Mouse (Mus musculus): ENCODE measurements around the gene Naa50.
A peak's percentile ranks its signal among the peaks of the same experiment; 100 is the strongest.

Naa50 gene

GRCm38 (mm10) chr16:44139536-44140185 lies at the start of gene Naa50, which contains the start of gene Atp6v1a:
Gene Naa50, plus strand, starts transcription at chr16:44139830.
Gene Atp6v1a, minus strand, starts transcription at chr16:44139705.
- peak; percentile 90 for DNase-seq

DNA sequence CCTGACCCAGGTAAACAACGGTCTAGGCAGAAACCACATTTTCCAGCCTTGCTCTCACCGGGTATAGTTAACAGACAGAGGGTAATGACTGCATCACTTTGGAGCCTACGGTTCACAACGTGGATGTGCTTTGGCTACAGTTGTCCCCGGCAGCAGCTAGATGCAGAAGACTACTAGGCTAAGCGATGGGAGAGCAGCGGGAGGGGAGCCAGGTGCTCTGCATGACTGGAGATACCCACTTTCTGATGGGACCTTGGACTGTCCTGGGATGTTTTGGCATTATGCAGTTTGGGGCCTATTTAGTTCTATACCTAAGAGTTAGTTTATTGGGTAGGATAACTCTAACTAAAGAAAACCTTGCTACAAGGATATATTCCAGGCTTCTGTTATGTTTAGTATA lies 40.3 kb upstream of the Naa50 start:
- DNase-seq, result no peak

GRCm38 (mm10) chr16:44101181-44101710 lies 38.4 kb upstream of the Naa50 start:
- no peak for DNase-seq

DNA sequence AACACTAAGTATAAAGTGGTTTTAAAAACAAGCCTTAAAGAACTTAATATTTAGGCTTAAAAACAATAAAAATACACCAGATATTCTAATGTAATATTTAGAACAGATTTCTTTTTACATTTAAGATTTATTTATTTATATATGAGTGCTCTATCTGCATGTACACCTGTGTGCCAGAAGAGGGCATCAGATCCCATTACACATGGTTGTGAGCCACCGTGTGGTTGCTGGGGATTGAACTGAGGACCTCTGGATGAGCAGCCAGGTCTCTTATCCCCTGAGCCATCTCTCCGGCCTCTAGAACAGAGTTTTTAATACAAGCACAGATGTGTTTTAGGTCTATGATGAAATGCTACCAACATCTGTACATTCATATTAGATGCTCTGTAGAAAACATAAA lies 36.7 kb upstream of the Naa50 start:
- no peak for DNase-seq

- no peak for DNase-seq
These were observed 35.5 kb upstream of the Naa50 start for GRCm38 (mm10) chr16:44103806-44104766.

DNA sequence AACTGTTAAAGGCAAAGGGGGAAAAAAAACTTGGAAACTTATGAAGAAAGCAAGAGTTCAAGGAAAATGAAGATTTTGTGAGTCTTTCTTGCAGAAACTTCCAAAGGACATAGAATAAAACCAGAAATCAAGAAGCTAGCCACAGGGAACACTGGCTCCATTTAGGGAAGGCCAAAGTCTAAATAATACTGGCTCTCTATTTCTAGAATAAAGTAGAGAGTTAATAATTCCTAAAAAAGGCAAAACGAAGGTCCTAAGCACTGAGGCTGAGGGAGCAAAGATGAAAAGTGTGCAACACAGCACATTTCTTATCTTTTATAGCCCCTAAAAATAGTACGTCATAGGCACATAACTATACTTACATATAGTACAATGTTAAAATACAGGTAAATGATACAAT lies 34.4 kb upstream of the Naa50 start:
- DNase-seq, result no peak

GRCm38 (mm10) chr16:44109002-44109401 lies 30.6 kb upstream of the Naa50 start:
- no peak for DNase-seq

- no peak for DNase-seq
These were observed 19.7 kb upstream of the Naa50 start for GRCm38 (mm10) chr16:44119753-44120501.

- DNase-seq, result no peak
These were observed 17.5 kb upstream of the Naa50 start for GRCm38 (mm10) chr16:44122122-44122521.

DNA sequence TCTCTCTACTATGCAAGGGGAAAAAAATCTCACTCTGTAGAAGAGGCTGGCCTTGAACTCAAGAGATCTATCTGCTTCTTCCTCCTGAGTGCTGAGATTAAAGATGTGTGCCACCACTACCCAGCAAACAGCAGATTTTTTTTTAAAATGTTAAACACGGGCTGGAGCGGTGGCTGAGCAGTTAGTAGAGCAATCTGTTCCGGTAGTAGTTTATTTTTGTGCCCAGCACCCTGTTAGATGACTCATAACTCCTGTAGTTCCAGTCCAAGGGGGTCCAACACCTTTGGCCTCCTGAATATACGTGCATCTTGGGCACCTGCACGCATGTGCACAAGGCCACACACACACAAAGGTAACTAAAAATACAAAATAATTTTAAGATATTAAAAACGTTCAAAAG lies 17.1 kb upstream of the Naa50 start:
- DNase-seq, result no peak

GRCm38 (mm10) chr16:44122982-44123725 lies 16.5 kb upstream of the Naa50 start:
- peak; percentile 52 for DNase-seq

GRCm38 (mm10) chr16:44123786-44124185 lies 15.8 kb upstream of the Naa50 start:
- DNase-seq, result peak; percentile 58

DNA sequence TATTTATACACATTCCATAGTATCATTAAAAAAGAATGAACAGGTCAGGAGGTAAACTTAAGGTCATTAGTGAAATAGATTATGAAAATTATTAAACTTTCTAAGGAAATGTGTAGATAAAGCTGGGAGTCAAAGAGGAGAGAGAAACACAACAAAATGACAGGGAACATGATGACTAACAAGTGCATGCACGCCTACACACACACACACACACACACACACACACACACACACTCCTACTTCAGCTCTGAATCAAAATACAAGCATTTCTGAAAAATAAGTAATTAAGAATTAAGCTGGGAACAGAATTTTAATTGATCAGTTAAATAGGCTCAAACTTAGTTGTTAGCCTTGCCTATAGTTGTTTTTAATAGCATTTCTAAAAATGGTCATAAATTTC lies 14.9 kb upstream of the Naa50 start:
- no peak for DNase-seq

GRCm38 (mm10) chr16:44125436-44125835 lies 14.2 kb upstream of the Naa50 start:
- no peak for DNase-seq

DNA sequence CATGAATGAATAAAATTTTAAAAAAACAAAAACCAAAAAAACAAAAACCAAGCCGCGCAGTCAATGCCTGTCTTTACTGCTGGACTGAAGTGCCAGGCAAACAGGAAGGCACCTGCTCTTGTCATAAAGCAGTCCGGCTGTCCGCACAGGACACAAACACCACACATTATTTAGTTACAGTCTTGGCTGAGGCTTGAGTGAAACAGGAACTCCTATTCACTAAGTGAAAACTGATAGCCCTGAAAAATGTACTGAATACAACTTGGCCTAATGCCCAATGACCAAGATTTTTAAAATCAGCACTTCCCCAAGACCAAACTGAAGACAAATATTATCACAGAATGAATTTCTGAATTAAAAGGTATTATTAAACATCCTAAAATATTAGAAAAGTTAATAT lies 13.2 kb upstream of the Naa50 start:
- DNase-seq, result no peak

GRCm38 (mm10) chr16:44132300-44132699 lies 7.3 kb upstream of the Naa50 start:
- DNase-seq, result no peak

GRCm38 (mm10) chr16:44133187-44133586 lies 6.4 kb upstream of the Naa50 start:
- no peak for DNase-seq

GRCm38 (mm10) chr16:44136511-44137021 lies 3.1 kb upstream of the Naa50 start:
- DNase-seq, result no peak

DNA sequence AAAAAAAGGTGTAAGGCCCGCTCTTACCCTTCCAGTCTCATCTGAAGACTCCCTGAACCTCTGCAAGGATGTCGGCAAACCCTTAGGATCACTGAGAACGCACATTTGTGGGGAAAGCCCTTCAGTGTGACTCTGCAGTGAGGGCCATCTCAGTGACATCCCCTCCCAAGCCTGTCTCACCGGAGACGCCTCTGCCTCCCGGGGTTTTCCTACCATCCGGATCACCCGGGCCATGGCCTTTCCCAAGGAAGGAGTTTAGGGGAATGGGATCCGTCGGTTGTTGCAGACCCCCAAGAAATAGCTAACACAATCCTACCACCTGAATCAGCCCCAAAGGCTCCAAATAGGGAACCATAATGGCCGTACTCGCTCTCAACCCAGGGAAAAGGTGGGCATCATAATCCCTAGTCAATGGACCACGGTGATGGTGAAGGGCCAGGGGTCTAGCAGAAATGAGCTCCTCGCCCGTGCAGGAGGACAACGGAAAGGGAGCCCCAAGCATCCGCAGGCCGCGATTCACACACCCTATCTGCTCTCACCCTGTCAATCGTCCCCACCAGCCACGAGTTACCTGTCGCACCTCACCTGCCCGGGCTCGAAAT lies 1.2 kb upstream of the Naa50 start:
- DNase-seq, result no peak

DNA sequence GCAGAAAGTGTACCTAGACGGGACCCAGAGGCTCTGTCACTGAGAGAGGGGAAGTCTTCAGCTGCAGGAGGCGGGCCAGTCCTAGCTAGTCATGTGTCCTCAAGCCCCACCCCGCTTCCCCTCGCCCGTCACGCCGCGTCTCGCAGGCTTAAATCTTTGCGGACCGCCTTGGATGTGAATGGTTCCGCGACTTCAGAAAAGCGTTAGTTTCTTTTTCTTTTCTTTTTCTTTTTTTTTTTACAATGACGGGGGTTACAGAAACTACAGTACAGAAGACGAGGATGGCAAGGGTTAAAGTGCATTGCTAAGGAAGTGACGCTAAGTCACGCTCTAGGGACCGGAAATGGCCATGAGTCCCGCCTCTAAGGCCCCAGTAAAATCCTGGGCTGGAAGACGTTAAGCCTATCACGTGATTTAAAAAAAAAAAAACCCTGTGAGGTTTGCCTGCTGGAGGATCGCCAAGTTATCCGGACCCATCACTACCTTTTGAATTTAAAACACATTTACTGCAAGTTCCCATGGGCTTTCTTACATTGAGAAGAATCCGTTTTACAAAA lies 573 bp upstream of the Naa50 start:
- peak; percentile 84 for DNase-seq

- peak; percentile 67 for DNase-seq
These were observed 657 bp downstream of the Naa50 start for GRCm38 (mm10) chr16:44140186-44140787.
